Mouse (Mus musculus) CH12.LX (cell line): ENCODE measurements around the gene Glrx2. TPM values are rescaled to one million over a fixed set of nuclear protein-coding genes. Genes with fewer than 3 reads are reported as not detected.

Experiments used
- DNase-seq: peaks from one replicate; pipeline ENCODE4 v3.0.0-alpha.2; 2013; ENCODE audit errors: extremely low read depth
- H3K27ac ChIP-seq: 2 replicates; pipeline ENCODE4 v1.5.1; 2012; ENCODE audit warnings: low read depth, mild to moderate bottlenecking, control low read depth, moderate library complexity; ENCODE audit not compliant: insufficient read depth
- H3K27me3 ChIP-seq: replicated peaks from 2 replicates; pipeline ENCODE3; 2012; ENCODE audit warnings: inconsistent platforms
- H3K36me3 ChIP-seq, 2 experiments: replicated peaks in 1 of 2; 2 replicates each; pipeline versions ENCODE3 to v1.6.1; 2012; ENCODE audit warnings: inconsistent platforms in 1 of 2, low read length in 1 of 2, mild to moderate bottlenecking in 1 of 2, mixed read lengths in 1 of 2, moderate library complexity in 1 of 2; ENCODE audit not compliant: control insufficient read depth in 1 of 2, insufficient read depth in 1 of 2
- H3K4me1 ChIP-seq, 2 experiments: 2 replicates each; pipeline ENCODE4 v1.6.1; 2012; ENCODE audit warnings: inconsistent platforms in 1 of 2, moderate library complexity in 1 of 2; ENCODE audit not compliant: insufficient read depth in 2 of 2, control insufficient read depth in 1 of 2
- H3K4me2 ChIP-seq: 2 replicates; pipeline ENCODE4 v1.6.1; 2012; ENCODE audit warnings: low read depth, mild to moderate bottlenecking, control low read depth; ENCODE audit not compliant: poor library complexity, insufficient read depth, severe bottlenecking
- H3K4me3 ChIP-seq, 3 experiments: fragments of 150-350 bp in 1 of 3; sonication (generic) in 1 of 3; replicated peaks in 1 of 3; 2 replicates each; pipeline versions ENCODE3 to v1.5.1; 2011 to 2012; ENCODE audit warnings: low read depth in 2 of 3, low read length in 2 of 3, mild to moderate bottlenecking in 2 of 3, moderate library complexity in 2 of 3, control low read depth in 1 of 3, improper control_type of control experiment in 1 of 3, inconsistent platforms in 1 of 3, mixed read lengths in 1 of 3; ENCODE audit not compliant: poor library complexity in 1 of 3
- H3K79me2 ChIP-seq: replicated peaks from 2 replicates; pipeline ENCODE4 v1.6.1; 2012; ENCODE audit warnings: mild to moderate bottlenecking, moderate library complexity; ENCODE audit not compliant: control insufficient read depth, poor library complexity, insufficient read depth, severe bottlenecking; ENCODE audit errors: extremely low read depth
- H3K9ac ChIP-seq: 2 replicates; pipeline ENCODE4 v1.6.1; 2012; ENCODE audit warnings: low read depth, mild to moderate bottlenecking, control low read depth, moderate library complexity; ENCODE audit not compliant: insufficient read depth
- H3K9me3 ChIP-seq: replicated peaks from 2 replicates; pipeline ENCODE3; 2012; ENCODE audit warnings: low read length, inconsistent platforms, mixed read lengths
- BHLHE40 ChIP-seq: IDR thresholded peaks from 2 replicates; pipeline ENCODE4 v1.6.1; 2011; ENCODE audit warnings: mild to moderate bottlenecking, low read depth, low read length, improper control_type of control experiment
- CHD1 ChIP-seq: IDR thresholded peaks from 2 replicates; pipeline ENCODE4 v1.6.1; 2012; ENCODE audit warnings: low read depth, low read length, improper control_type of control experiment, inconsistent platforms
- CHD2 ChIP-seq: IDR thresholded peaks from 2 replicates; pipeline ENCODE4 v1.6.1; 2011; ENCODE audit warnings: low read length, improper control_type of control experiment
- ELF1 ChIP-seq: IDR thresholded peaks from 2 replicates; pipeline ENCODE4 v1.6.1; 2014; ENCODE audit warnings: low read depth, mild to moderate bottlenecking, inconsistent platforms, low read length, improper control_type of control experiment
- EP300 ChIP-seq: IDR thresholded peaks from 2 replicates; pipeline ENCODE4 v1.6.1; 2011; ENCODE audit warnings: low read length, improper control_type of control experiment
- ETS1 ChIP-seq: conservative IDR thresholded peaks from 2 replicates; pipeline ENCODE4 v1.6.1; 2012; ENCODE audit warnings: low read depth, mild to moderate bottlenecking, inconsistent platforms, low read length, improper control_type of control experiment, moderate library complexity
- GABPA ChIP-seq: IDR thresholded peaks from 2 replicates; pipeline ENCODE4 v1.6.1; 2012; ENCODE audit warnings: low read depth, low read length, improper control_type of control experiment, inconsistent platforms; ENCODE audit not compliant: insufficient replicate concordance
- HCFC1 ChIP-seq: IDR thresholded peaks from 2 replicates; pipeline ENCODE4 v1.6.1; 2012; ENCODE audit warnings: low read depth, mild to moderate bottlenecking, inconsistent platforms, low read length, improper control_type of control experiment
- IRF4 ChIP-seq: IDR thresholded peaks from 2 replicates; pipeline ENCODE4 v1.6.1; 2014; ENCODE audit warnings: low read depth, mild to moderate bottlenecking, inconsistent platforms, low read length, improper control_type of control experiment
- JUND ChIP-seq: conservative IDR thresholded peaks from 2 replicates; pipeline ENCODE4 v1.6.1; 2011; ENCODE audit warnings: low read depth, low read length, improper control_type of control experiment
- KAT2A ChIP-seq: IDR thresholded peaks from 2 replicates; pipeline ENCODE4 v1.6.1; 2012; ENCODE audit warnings: low read length, improper control_type of control experiment, inconsistent platforms; ENCODE audit not compliant: insufficient replicate concordance
- MAFK ChIP-seq: IDR thresholded peaks from 2 replicates; pipeline ENCODE4 v1.6.1; 2011; ENCODE audit warnings: low read length, improper control_type of control experiment; ENCODE audit not compliant: insufficient replicate concordance
- MAX ChIP-seq: IDR thresholded peaks from 2 replicates; pipeline ENCODE4 v1.6.1; 2011; ENCODE audit warnings: low read length, improper control_type of control experiment
- MXI1 ChIP-seq: IDR thresholded peaks from 2 replicates; pipeline ENCODE4 v1.6.1; 2011; ENCODE audit warnings: mild to moderate bottlenecking, low read depth, low read length, improper control_type of control experiment
- POLR2AphosphoS2 ChIP-seq: IDR thresholded peaks from 2 replicates; pipeline ENCODE4 v1.6.1; 2011; ENCODE audit warnings: low read depth, low read length, improper control_type of control experiment
- SIN3A ChIP-seq: IDR thresholded peaks from 2 replicates; pipeline ENCODE4 v1.6.1; 2012; ENCODE audit warnings: low read length, improper control_type of control experiment, inconsistent platforms
- TBP ChIP-seq: conservative IDR thresholded peaks from 2 replicates; pipeline ENCODE4 v1.6.1; 2011; ENCODE audit warnings: low read depth, low read length, improper control_type of control experiment
- TCF12 ChIP-seq: IDR thresholded peaks from 2 replicates; pipeline ENCODE4 v1.6.1; 2014; ENCODE audit warnings: low read depth, mild to moderate bottlenecking, inconsistent platforms, low read length, improper control_type of control experiment
- UBTF ChIP-seq: IDR thresholded peaks from 2 replicates; pipeline ENCODE4 v1.6.1; 2012; ENCODE audit warnings: low read depth, mild to moderate bottlenecking, inconsistent platforms, low read length, improper control_type of control experiment, moderate library complexity
- USF1 ChIP-seq: IDR thresholded peaks from 2 replicates; pipeline ENCODE4 v1.6.1; 2014; ENCODE audit warnings: low read depth, mild to moderate bottlenecking, inconsistent platforms, low read length, improper control_type of control experiment
- ZC3H11A ChIP-seq: IDR thresholded peaks from 2 replicates; pipeline ENCODE4 v1.6.1; 2012; ENCODE audit warnings: low read depth, mild to moderate bottlenecking, inconsistent platforms, low read length, improper control_type of control experiment
- ZKSCAN1 ChIP-seq: IDR thresholded peaks from 2 replicates; pipeline ENCODE4 v1.6.1; 2012; ENCODE audit warnings: low read depth, inconsistent platforms, low read length, improper control_type of control experiment, borderline replicate concordance
- ZMIZ1 ChIP-seq: IDR thresholded peaks from 2 replicates; pipeline ENCODE4 v1.6.1; 2012; ENCODE audit warnings: low read depth, mild to moderate bottlenecking, inconsistent platforms, low read length, improper control_type of control experiment
- ZNF384 ChIP-seq: IDR thresholded peaks from 2 replicates; pipeline ENCODE4 v1.6.1; 2012; ENCODE audit warnings: low read depth, low read length, improper control_type of control experiment, inconsistent platforms
- dilution Hi-C: fragments of 300-500 bp; cut with MboI; formaldehyde crosslinking; loops from 2 replicates; pipeline ENCODE4 v1.14.3; 2020; ENCODE audit warnings: low sequenced_read_pairs; ENCODE audit not compliant: extremely low pct_unique_long_range_greater_than_20kb, extremely low pct_ligation_motif_present
- in situ Hi-C: fragments of 300-500 bp; cut with MboI; formaldehyde crosslinking; loops from 3 replicates; pipeline ENCODE4 v1.14.3; 2019; ENCODE audit warnings: low sequenced_read_pairs, low pct_ligation_motif_present, low pct_unique_long_range_greater_than_20kb, mixed read lengths
- polyA plus RNA-seq: library from polyadenylated mRNA; unstranded; fragments of >175 nt; gene quantifications from 2 replicates; pipeline ENCODE4 v1.2.1, GENCODE M21; 2012; ENCODE audit warnings: low read depth; ENCODE audit not compliant: insufficient read length
- total RNA-seq, 2 experiments: library from RNA; depleted of rRNA; stranded (reverse); fragments of 300-350 nt in 1 of 2; fragments of >200 nt in 1 of 2; gene quantifications; 2 replicates each; pipeline ENCODE4 v1.2.3; 2012 to 2014

Gene Glrx2
- total and polyA plus RNA-seq, 3 experiments = 28.0 to 51.4 (median 32.9) TPM

DNA sequence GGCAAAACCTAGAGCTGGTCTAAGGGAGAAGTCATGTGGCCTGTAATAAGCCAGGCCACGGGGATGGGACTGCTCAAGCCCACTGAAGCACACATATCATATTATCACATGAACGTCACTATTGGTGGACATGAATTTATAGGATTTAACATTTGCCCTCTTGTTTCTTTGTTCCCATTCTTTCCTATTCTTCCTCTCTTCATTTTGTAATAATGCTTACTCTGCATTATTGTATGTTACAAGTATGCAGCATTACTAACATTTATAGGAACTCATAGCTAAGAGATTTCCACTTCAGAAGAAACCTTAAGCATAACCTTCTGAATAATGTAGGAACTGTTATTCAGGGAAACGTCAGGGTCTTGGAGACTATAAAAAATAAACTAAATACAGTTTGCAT lies 31.3 kb upstream of the Glrx2 start:
- Histone ChIP-seq H3K79me2 (peaks cover 7% of the 10 kb centered on the region; the same call in 1 of the 2 replicates), H3K36me3 (peaks cover 28 to 66% of the 10 kb centered on the region in 2 experiments), H3K27ac (no peak overlapping the region), H3K9ac (no peak overlapping the region), H3K9me3 (no peaks in the 10 kb centered on the region), H3K27me3 (no peaks in the 10 kb centered on the region), H3K4me2 (no peak overlapping the region), H3K4me3 (no peak overlapping the region), H3K4me1 (peaks cover 0 to 4% of the 10 kb centered on the region in 2 experiments; a peak in 1 of 4 replicates)
- in situ Hi-C loops = no loop called here
- dilution Hi-C loops = no loop called here
- TF ChIP-seq IRF4 (no peak), EP300 (no peak), MAFK (peak; percentile 87), BHLHE40 (no peak), CHD1 (no peak), JUND (no peak), ZKSCAN1 (no peak), MXI1 (no peak)
- no peak for DNase-seq

DNA sequence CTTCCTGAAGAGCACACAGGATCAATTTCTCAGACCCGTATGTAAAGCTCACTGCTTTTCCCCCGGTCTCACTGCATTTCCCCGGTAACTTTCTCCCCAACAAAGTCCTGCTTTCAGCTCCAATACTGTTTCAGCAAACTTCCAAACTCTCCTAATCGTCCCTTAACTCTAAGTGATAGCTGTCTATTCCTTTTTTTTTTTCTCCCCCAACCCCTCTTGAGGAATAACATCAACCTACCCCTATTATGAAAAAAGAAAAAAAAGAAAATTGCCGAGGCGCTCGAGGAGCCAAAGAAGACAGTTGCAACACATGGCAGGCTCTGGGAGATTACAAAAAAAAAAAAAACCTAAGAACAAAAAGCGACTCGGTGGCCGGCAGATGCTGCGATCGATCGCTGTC lies 14.4 kb upstream of the Glrx2 start:
- dilution Hi-C loops = no loop called here
- Histone ChIP-seq H3K36me3 (peaks cover 8 to 23% of the 10 kb centered on the region in 2 experiments), H3K4me1 (peaks cover 0 to 12% of the 10 kb centered on the region in 2 experiments; a peak in 1 of 4 replicates), H3K27me3 (peaks cover 11% of the 10 kb centered on the region), H3K4me3 (peak overlapping the region; percentile 90 to 97 (median 92)), H3K27ac (no peak overlapping the region), H3K9ac (peak overlapping the region; percentile 96), H3K4me2 (peak overlapping the region; percentile 86), H3K79me2 (peaks cover 50% of the 10 kb centered on the region), H3K9me3 (no peaks in the 10 kb centered on the region)
- TF ChIP-seq CHD1 = peak; percentile 71; the same call in 1 of the 2 replicates
- no peak for TF ChIP-seq ZMIZ1
- no peak for TF ChIP-seq POLR2AphosphoS2
- no peak for TF ChIP-seq ZNF384
- TF ChIP-seq ELF1 = no peak
- TF ChIP-seq KAT2A = no peak
- no peak for TF ChIP-seq HCFC1
- TF ChIP-seq SIN3A = peak; percentile 64
- TF ChIP-seq IRF4 = 0 out of 2 replicates have a peak, but pooled peaks have one; percentile 2
- no peak for TF ChIP-seq ETS1
- TF ChIP-seq ZC3H11A = no peak
- no peak for TF ChIP-seq GABPA
- TF ChIP-seq MAX = no peak
- no peak for TF ChIP-seq CHD2
- no peak for TF ChIP-seq JUND
- TF ChIP-seq UBTF = no peak
- no peak for TF ChIP-seq TCF12
- TF ChIP-seq MAFK = no peak
- no peak for TF ChIP-seq TBP
- no peak for TF ChIP-seq USF1
- in situ Hi-C loops = no loop called here
- peak; percentile 9 for DNase-seq
